Mouse (Mus musculus): Measurements from ENCODE around the gene Togaram2.

The Togaram2 gene

GRCm38 (mm10) chr17:71683281-71683680 lies 10.2 kb downstream of the Togaram2 start:
- DNase-seq (ENCODE audit: low spot score) = no peak

GRCm38 (mm10) chr17:71684103-71684608 lies 11.1 kb downstream of the Togaram2 start:
- DNase-seq (ENCODE audit: low spot score) = peak; percentile 67

- no peak for DNase-seq (ENCODE audit: low spot score)
These were observed 14.4 kb downstream of the Togaram2 start for GRCm38 (mm10) chr17:71687436-71687835.

- no peak for DNase-seq (ENCODE audit: low spot score)
These were observed 16.8 kb downstream of the Togaram2 start for GRCm38 (mm10) chr17:71689903-71690302.

GRCm38 (mm10) chr17:71691361-71691875 lies 18.4 kb downstream of the Togaram2 start:
- no peak for DNase-seq (ENCODE audit: low spot score)

- no peak for DNase-seq (ENCODE audit: low spot score)
These were observed 20.3 kb downstream of the Togaram2 start for GRCm38 (mm10) chr17:71693313-71693712.

GRCm38 (mm10) chr17:71693780-71694179 lies 20.7 kb downstream of the Togaram2 start:
- no peak for DNase-seq (ENCODE audit: low spot score)

GRCm38 (mm10) chr17:71695151-71695550 lies 22.1 kb downstream of the Togaram2 start:
- no peak for DNase-seq (ENCODE audit: low spot score)

- DNase-seq (ENCODE audit: low spot score) = no peak
These were observed 22.8 kb downstream of the Togaram2 start for GRCm38 (mm10) chr17:71695716-71696315.

- DNase-seq (ENCODE audit: low spot score) = no peak
These were observed 23.3 kb downstream of the Togaram2 start for GRCm38 (mm10) chr17:71696396-71696795.

GRCm38 (mm10) chr17:71697896-71698618 lies 25.0 kb downstream of the Togaram2 start:
- DNase-seq (ENCODE audit: low spot score) = no peak

GRCm38 (mm10) chr17:71698619-71698956 lies 25.5 kb downstream of the Togaram2 start:
- no peak for DNase-seq (ENCODE audit: low spot score)

GRCm38 (mm10) chr17:71705113-71705512 lies 32.1 kb downstream of the Togaram2 start:
- DNase-seq (ENCODE audit: low spot score) = no peak

- no peak for DNase-seq (ENCODE audit: low spot score)
These were observed 32.8 kb downstream of the Togaram2 start for GRCm38 (mm10) chr17:71705550-71706480.

GRCm38 (mm10) chr17:71707715-71708114 lies 34.7 kb downstream of the Togaram2 start:
- no peak for DNase-seq (ENCODE audit: low spot score)

- no peak for DNase-seq (ENCODE audit: low spot score)
These were observed 39.2 kb downstream of the Togaram2 start for GRCm38 (mm10) chr17:71712279-71712678.

GRCm38 (mm10) chr17:71715034-71715433 lies 42.0 kb downstream of the Togaram2 start:
- no peak for DNase-seq (ENCODE audit: low spot score)

- DNase-seq (ENCODE audit: low spot score) = no peak
These were observed 45.0 kb downstream of the Togaram2 start for GRCm38 (mm10) chr17:71717881-71718625.

- no peak for DNase-seq (ENCODE audit: low spot score)
These were observed 47.4 kb downstream of the Togaram2 start for GRCm38 (mm10) chr17:71720434-71720833.

- no peak for DNase-seq (ENCODE audit: low spot score)
These were observed 48.0 kb downstream of the Togaram2 start for GRCm38 (mm10) chr17:71721019-71721418.

GRCm38 (mm10) chr17:71730655-71731054 lies 57.6 kb downstream of the Togaram2 start:
- peak; percentile 25 for DNase-seq (ENCODE audit: low spot score)

GRCm38 (mm10) chr17:71736442-71736841 lies 63.4 kb downstream of the Togaram2 start:
- no peak for DNase-seq (ENCODE audit: low spot score)

Data from urinary bladder, postnatal 14 days (tissue).